Mouse (Mus musculus): ENCODE measurements around the gene Anks4b. TPM values are rescaled to one million over a fixed set of nuclear protein-coding genes. Genes with fewer than 3 reads are reported as not detected.
A peak's percentile ranks its signal among the peaks of the same experiment; 100 is the strongest.

Gene Anks4b
- total RNA-seq (2018; cell fraction: chromatin; rRNA removed) = not detected
- total RNA-seq (2018; cell fraction: cytosol; rRNA removed) = not detected
- total RNA-seq (2018; cell fraction: nucleus; rRNA removed) = not detected
- not detected in 3 replicates for polyA plus RNA-seq (2018)

DNA sequence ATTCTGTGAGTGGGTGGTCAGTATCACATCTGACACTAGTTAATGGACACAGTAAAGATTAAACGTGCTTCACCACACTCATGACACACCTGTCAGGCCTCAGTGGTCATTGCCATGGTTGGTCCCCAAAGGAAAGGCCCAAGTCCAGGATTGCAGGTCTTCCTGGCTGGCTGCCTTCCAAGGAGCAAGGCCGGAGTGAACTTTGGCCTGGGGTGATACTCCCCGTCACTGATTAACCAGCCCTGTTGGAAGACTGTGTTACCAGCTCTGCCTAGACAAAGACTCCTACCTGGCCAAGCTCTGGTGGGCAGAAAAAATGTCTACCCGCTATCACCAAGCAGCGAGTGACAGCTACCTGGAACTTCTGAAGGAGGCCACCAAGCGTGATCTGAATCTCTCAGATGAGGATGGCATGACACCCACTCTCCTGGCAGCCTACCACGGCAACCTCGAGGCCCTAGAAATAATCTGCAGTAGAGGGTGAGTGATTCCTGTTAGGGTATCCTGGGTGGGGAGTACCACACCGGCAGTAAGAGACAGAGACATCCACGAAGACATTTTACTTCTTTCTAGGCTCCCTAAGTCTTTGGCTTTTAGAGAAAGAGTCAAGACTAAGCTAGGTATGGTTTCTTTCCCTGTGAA, at the start of gene Anks4b:
Gene Anks4b (plus strand): TSS at position 256 of the 642 bp plus-strand sequence.
- Histone ChIP-seq H3K4me3 (ENCODE audit: inconsistent target) (no peak within 1 kb of the TSS), H3K27ac (no peak within 1 kb of the TSS), H3K36me3 (ENCODE audit: inconsistent target) (no peaks in the 10 kb centered on the region), H3K79me2 (ENCODE audit: inconsistent target) (no peaks in the 10 kb centered on the region)
- WGBS (ENCODE audit: missing documents) = 87% methylated on average over 10 of the region's 10 CpGs

DNA sequence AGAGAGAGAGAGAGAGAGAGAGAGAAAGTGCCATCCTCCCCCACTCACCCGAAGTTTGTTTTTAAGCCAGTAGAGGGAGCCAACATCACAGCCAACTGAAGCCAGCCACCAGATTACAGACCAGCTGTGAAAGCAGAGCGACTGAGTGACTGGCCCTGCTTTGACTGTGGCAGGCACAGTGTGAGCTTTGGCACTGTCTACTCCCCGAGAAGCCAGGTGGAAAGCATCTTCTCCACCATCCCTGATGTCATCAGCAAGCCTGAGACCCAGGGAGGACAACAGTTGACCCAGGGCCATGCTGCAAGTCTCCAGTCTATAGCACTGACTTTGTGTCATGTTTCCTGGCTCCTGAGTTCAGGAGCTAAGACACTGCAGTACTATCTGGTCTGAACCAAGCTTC, 48.8 kb upstream of the Anks4b start:
- H3K36me3 ChIP-seq (ENCODE audit: inconsistent target) = peaks cover 6% of the 10 kb centered on the region
- no peak overlapping the region for H3K4me3 ChIP-seq (ENCODE audit: inconsistent target)
- H3K79me2 ChIP-seq (ENCODE audit: inconsistent target) = no peaks in the 10 kb centered on the region
- H3K27ac ChIP-seq = no peak overlapping the region
- 6% methylated on average over 3 of the region's 3 CpGs for WGBS (ENCODE audit: missing documents)

DNA sequence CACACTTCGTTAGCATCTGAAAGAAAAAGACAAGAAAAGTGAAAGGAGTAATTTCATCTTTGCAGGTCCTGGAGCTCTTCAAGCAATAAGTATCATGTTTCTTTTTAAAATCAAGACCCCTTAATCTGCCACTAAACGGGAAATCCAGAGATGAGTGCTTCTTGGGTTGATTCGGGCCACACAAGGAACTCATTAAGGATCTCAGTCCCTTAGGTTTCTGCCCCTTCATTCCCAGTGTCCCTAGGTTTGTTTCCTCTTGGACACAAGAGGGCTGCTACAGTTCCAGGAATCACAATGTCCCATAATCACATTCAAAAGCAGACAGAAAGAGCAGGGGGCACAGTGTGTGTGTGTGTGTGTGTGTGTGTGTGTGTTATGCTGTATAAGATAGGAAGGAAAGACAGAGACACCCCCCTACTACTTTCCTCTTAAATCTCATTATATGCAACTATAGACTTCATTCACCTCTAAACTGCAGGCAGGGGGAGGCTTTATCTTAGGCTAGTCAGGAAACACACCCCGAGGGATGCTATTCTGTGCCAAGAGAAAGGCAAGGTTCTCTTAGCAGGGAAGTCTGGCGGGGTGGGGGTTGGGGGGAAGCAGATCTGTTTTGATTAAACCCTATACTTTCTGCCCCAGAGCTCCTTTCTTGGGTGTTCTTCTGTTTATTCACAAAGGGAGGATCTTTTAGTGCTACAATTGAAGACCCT, 46.5 kb upstream of the Anks4b start:
- Histone ChIP-seq H3K36me3 (ENCODE audit: inconsistent target) (no peaks in the 10 kb centered on the region), H3K27ac (no peak overlapping the region), H3K4me3 (ENCODE audit: inconsistent target) (no peak overlapping the region), H3K79me2 (ENCODE audit: inconsistent target) (no peaks in the 10 kb centered on the region)
- 55% methylated on average over 5 of the region's 5 CpGs for WGBS (ENCODE audit: missing documents)

DNA sequence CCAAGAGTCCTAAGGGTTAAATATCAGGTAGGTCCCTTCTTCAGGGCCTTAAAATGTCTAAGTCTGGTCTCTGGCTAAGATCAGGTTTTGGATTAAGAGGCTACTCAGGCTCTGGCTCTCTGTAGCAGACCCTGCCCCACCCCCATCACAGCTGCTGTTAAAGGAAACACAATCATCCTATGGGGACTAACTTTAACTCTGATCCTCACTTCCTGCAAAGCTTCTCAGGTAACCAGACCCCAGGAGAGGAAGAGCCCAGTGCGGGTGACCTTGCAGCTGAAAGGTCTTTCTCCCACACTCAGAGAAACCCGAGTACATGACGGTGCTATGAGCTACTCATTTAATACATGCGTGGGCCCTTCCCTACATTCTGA, 46.0 kb upstream of the Anks4b start:
- Histone ChIP-seq H3K4me3 (ENCODE audit: inconsistent target) (no peak overlapping the region), H3K27ac (no peak overlapping the region), H3K36me3 (ENCODE audit: inconsistent target) (no peaks in the 10 kb centered on the region), H3K79me2 (ENCODE audit: inconsistent target) (no peaks in the 10 kb centered on the region)
- 66% methylated on average over 4 of the region's 4 CpGs for WGBS (ENCODE audit: missing documents)

DNA sequence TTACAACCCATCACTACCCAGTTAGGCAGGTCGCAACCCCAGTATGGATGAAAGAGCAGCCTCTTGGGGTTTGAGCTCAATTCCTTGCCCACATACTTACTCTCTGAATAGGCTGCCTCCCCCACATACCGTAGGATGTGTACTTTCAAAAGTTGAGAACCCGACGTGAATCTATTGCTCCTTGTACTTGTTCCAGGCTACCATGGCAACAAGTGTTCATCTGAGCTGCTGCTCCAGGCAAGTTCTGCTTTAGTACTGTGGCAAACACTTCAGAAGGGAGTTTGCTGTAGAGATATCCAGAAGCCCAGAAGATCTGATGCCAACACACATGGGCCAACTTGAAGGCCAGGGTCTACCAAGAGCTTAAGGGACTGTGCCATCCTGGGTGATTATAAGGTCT, 44.7 kb upstream of the Anks4b start:
- Histone ChIP-seq H3K36me3 (ENCODE audit: inconsistent target) (no peaks in the 10 kb centered on the region), H3K27ac (no peak overlapping the region), H3K79me2 (ENCODE audit: inconsistent target) (no peaks in the 10 kb centered on the region), H3K4me3 (ENCODE audit: inconsistent target) (no peak overlapping the region)
- WGBS (ENCODE audit: missing documents) = 81% methylated on average over 4 of the region's 4 CpGs

DNA sequence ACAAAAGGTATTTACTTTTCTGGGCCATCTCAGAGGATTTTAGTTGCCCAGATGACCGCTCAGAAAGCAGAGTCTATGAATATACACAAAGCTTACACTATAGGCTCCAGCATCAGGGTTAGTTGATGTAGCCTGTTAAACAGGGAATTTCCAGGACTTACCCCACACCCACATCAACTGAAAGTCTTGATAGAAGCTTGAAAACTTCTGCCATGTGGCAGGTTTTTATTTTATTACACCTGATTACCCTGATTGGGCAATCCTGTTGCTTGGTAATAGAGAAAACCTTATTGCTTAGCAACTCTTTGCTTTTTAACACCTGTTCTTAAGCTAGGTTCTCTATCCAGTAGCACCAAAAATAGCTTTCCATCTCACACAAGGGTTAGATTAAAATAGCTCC, 30.9 kb upstream of the Anks4b start:
- no peaks in the 10 kb centered on the region for H3K36me3 ChIP-seq (ENCODE audit: inconsistent target)
- no peaks in the 10 kb centered on the region for H3K79me2 ChIP-seq (ENCODE audit: inconsistent target)
- 100% methylated on average over 1 of the region's 1 CpGs for WGBS (ENCODE audit: missing documents)
- no peak overlapping the region for H3K4me3 ChIP-seq (ENCODE audit: inconsistent target)
- H3K27ac ChIP-seq = no peak overlapping the region

DNA sequence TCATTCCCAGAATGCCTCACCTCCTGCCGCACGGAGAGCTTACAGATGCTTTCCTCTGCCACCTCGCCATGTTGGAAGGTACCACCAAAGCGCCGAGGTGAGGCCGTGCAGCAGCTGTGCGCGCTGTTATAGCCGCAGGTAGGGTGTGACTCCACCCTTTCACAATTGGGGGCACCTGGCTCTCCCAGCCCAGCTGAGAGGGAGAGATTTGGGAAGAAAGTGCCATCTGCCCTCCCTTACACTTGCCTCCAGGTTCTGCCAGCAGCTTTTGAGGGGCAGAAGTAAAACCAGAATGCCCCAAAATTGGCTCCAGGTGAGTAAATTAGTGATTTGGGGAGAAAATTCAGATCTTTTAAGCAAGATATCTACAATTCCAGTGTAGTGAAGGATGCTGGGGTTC, 28.5 kb upstream of the Anks4b start, which contains the start of gene Zp2:
Gene Zp2 (minus strand): TSS at position 101 of the 400 bp plus-strand sequence.
- no peaks in the 10 kb centered on the region for H3K36me3 ChIP-seq (ENCODE audit: inconsistent target)
- H3K27ac ChIP-seq = no peak within 1 kb of the TSS
- no peaks in the 10 kb centered on the region for H3K79me2 ChIP-seq (ENCODE audit: inconsistent target)
- H3K4me3 ChIP-seq (ENCODE audit: inconsistent target) = no peak within 1 kb of the TSS
- 62% methylated on average over 9 of the region's 9 CpGs for WGBS (ENCODE audit: missing documents)

DNA sequence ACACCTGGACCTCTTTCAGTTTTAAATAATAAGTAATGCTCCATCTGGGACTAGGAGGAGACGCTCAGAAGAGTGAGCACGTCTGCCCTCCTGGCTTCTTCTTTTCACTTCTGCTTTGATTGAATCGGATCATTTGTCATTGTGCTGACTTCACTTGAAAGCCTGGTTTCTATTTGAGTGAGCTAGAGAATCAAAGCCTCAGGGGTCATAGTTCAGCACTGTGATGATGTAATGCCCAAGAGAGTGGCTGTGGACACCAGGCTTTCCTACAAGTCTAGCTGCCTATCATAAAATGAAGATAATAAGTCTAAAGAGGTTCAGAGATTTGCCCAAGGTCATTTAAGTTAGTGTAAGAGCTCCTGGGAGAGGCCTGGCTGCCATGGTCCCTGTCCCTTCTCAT, 23.4 kb upstream of the Anks4b start:
- Histone ChIP-seq H3K4me3 (ENCODE audit: inconsistent target) (no peak overlapping the region), H3K36me3 (ENCODE audit: inconsistent target) (no peaks in the 10 kb centered on the region), H3K27ac (0 out of 2 replicates have a peak overlapping the region, but pooled peaks have one; percentile 10), H3K79me2 (ENCODE audit: inconsistent target) (no peaks in the 10 kb centered on the region)
- 28% methylated on average over 3 of the region's 3 CpGs for WGBS (ENCODE audit: missing documents)

DNA sequence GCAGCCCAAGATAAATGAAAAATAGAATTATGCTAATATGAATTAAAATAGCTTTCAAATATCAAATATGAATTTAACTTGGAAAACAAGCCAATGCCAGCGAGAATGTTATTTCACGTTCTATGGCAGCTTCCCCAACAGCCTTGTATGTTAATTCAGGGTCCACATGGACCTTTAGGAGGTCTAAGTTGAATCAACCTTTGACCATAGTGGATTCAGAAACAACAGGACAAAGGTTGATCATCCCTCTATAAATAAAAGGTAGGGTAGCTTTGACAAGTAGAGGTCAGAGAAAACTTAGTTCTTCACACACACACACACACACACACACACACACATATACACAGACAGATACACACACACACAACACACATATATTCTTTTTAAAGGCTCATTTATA, 22.8 kb upstream of the Anks4b start:
- no peaks in the 10 kb centered on the region for H3K36me3 ChIP-seq (ENCODE audit: inconsistent target)
- 92% methylated on average over 2 of the region's 2 CpGs for WGBS (ENCODE audit: missing documents)
- H3K27ac ChIP-seq = no peak overlapping the region

DNA sequence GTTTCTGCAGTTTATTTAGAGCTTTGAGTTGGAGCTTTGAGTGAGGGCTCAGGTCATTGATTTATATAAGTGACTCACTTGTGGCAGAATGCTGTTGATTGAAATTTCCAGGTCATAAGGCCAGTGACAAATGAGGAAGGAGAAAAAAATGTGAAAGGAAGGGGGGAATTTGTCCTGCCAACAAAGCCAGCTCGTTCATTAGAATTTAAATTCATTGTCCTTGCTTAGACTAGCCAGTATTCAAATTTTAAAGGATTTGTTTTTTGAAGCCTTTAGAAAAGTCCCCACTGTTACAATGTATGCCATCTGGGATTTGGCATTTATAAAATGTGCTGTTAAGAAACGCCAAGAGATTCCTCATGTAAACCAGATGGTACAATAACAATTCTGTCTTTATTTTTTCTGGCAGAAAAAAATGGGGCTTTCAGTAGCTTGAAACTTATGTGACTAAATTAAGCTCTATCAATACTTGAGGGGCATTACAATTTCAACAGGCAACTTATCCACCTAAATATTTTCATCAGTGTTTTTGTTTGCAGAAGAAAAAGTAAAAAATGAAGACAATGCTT, 16.7 kb upstream of the Anks4b start:
- Histone ChIP-seq H3K27ac (no peak overlapping the region), H3K79me2 (ENCODE audit: inconsistent target) (no peaks in the 10 kb centered on the region), H3K4me3 (ENCODE audit: inconsistent target) (no peak overlapping the region), H3K36me3 (ENCODE audit: inconsistent target) (no peaks in the 10 kb centered on the region)
- WGBS (ENCODE audit: missing documents) = 48% methylated on average over 2 of the region's 2 CpGs

More for the DNA sequence above, 22.8 kb upstream of the Anks4b start:
- no peaks in the 10 kb centered on the region for H3K79me2 ChIP-seq (ENCODE audit: inconsistent target)
- H3K4me3 ChIP-seq (ENCODE audit: inconsistent target) = no peak overlapping the region

DNA sequence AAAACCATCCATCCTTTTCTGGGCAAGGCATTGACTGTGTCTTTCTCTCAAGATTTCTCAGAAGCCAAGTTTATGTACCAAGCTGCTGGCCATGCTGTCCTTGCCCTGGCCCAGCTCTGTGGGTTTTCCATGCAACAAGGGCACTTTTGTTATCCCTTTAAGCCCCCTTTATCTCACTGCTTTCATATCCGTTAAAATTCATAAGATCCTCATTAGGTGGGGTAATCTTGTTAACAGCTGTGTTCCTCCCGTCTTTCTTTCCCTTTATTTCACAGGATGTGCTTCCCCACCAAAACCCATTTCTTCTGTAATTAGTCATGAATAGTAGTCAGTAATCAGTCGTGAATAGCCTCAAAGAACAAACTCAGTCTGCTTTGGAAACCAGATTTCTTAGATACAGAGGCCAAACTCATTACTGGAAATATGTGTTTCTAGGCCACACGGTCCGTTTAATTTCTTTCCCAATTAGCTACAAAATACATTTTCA, 16.0 kb upstream of the Anks4b start:
- no peaks in the 10 kb centered on the region for H3K79me2 ChIP-seq (ENCODE audit: inconsistent target)
- H3K36me3 ChIP-seq (ENCODE audit: inconsistent target) = no peaks in the 10 kb centered on the region
- H3K4me3 ChIP-seq (ENCODE audit: inconsistent target) = no peak overlapping the region
- 86% methylated on average over 5 of the region's 5 CpGs for WGBS (ENCODE audit: missing documents)
- no peak overlapping the region for H3K27ac ChIP-seq

DNA sequence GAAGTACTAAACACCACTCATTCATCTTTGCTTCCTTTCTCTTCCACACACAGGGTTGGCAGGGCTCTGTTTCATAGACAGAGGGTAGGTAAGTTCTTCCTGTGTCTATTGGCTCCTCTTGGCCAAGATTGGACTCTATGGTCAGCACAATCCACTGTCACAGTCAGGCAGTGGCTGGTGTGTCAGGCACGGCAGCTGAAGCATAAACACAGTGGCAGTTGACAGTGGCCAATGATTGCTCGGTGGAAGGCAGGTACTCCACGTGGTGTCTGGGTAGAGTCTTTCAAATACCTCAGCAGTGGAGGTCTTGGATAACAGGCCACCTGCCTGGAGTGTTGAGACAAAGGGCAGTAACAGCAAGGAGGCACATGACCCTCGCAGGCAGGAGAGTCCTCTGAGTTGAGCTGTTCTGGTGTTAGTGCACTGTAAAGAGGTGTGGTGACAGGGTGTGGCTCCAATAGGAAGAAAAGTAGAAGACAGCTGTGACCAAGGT, 15.5 kb upstream of the Anks4b start:
- no peak overlapping the region for H3K4me3 ChIP-seq (ENCODE audit: inconsistent target)
- WGBS (ENCODE audit: missing documents) = 65% methylated on average over 4 of the region's 4 CpGs

DNA sequence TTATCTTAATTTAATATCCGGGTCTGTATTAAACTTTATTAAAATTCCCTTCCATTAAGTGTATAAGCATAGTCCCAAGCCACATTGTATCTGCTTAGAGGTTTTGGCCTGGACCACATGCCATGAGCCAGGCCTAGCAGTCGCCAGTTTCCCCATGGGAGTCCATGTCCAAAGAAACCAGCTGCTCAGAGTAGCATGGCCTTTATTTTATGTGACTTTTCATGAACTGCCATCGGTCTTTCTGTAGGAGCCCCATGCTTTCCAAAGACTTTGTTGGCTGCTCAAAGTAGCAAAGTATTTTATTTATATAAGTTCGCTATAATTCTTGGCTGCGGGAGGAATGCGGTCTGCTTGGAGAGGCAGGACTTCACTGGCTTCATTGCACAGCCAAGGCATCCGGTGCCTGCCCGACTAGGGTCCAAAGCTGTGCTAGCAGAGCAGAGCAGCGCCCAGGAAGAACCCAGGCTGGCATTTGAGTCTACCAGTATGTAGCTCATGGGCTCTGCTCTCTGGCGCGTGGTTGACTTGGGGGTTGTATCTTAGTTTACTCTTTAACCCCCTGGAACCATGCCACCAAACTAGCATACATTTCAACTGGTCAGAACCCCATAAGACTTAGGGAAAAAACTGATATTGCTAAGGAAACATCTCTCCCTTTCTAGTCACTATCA, 9.9 kb upstream of the Anks4b start:
- no peaks in the 10 kb centered on the region for H3K79me2 ChIP-seq (ENCODE audit: inconsistent target)
- no peak overlapping the region for H3K27ac ChIP-seq
- H3K36me3 ChIP-seq (ENCODE audit: inconsistent target) = no peaks in the 10 kb centered on the region
- H3K4me3 ChIP-seq (ENCODE audit: inconsistent target) = no peak overlapping the region
- 88% methylated on average over 11 of the region's 11 CpGs for WGBS (ENCODE audit: missing documents)

More for the DNA sequence above, 15.5 kb upstream of the Anks4b start:
- Histone ChIP-seq H3K27ac (no peak overlapping the region), H3K79me2 (ENCODE audit: inconsistent target) (no peaks in the 10 kb centered on the region), H3K36me3 (ENCODE audit: inconsistent target) (no peaks in the 10 kb centered on the region)

DNA sequence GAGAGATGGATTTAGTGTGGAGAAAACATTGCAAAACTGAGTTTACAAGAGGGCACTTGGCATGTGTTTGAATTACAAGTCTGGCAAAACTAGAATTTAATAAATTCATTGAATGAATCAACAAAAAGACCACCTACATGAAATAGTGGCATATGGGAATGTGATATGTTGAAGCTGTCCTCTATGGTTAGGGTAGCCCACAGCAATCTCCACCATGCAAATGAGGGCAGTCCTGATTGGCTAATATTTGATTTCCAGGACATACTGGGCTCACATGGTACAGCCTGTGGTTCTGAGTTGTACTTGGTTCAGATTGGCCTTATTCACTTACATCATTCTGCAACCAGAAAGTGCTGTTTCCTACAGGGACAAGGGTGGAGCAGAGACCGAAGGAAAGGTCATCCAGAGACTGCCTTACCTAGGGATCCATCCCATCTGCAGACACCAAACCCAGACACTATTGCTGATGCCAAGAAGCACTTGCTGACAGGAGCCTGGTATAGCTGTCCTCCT, 1.4 kb upstream of the Anks4b start:
- Histone ChIP-seq H3K4me3 (ENCODE audit: inconsistent target) (no peak overlapping the region), H3K79me2 (ENCODE audit: inconsistent target) (no peaks in the 10 kb centered on the region), H3K27ac (no peak overlapping the region), H3K36me3 (ENCODE audit: inconsistent target) (no peaks in the 10 kb centered on the region)
- WGBS (ENCODE audit: missing documents) = 90% methylated on average over 1 of the region's 1 CpGs
